Mouse (Mus musculus): ENCODE measurements around the gene Fam50b. TPM values are rescaled to one million over a fixed set of nuclear protein-coding genes. Genes with fewer than 3 reads are reported as not detected.

Fam50b gene
- polyA plus RNA-seq (2017; shearing (Covaris generic)): not detected

GRCm38 (mm10) chr13:34734686-34735085 is at the start of gene Fam50b:
Gene Fam50b, plus strand, starts transcription at chr13:34734850.

Other genes starting within 250 kb of the Fam50b start
- gene Pxdc1, start 81.4 kb upstream of the Fam50b start, polyA plus RNA-seq (2017; shearing (Covaris generic)): not detected
- gene Prpf4b, start 140.5 kb downstream of the Fam50b start, polyA plus RNA-seq (2017; shearing (Covaris generic)): 114 TPM
- not detected for gene Fam217a, start 189.5 kb downstream of the Fam50b start, polyA plus RNA-seq (2017; shearing (Covaris generic))
- not detected for gene 4933417A18Rik, start 189.6 kb downstream of the Fam50b start, polyA plus RNA-seq (2017; shearing (Covaris generic))
- not detected for gene Eci3, start 229.0 kb downstream of the Fam50b start, polyA plus RNA-seq (2017; shearing (Covaris generic))

All from naive thymus-derived CD4-positive, alpha-beta T cell, adult 5 months (primary cell).